Mouse (Mus musculus): Measurements from ENCODE around the gene Selenot.

Gene Selenot

DNA sequence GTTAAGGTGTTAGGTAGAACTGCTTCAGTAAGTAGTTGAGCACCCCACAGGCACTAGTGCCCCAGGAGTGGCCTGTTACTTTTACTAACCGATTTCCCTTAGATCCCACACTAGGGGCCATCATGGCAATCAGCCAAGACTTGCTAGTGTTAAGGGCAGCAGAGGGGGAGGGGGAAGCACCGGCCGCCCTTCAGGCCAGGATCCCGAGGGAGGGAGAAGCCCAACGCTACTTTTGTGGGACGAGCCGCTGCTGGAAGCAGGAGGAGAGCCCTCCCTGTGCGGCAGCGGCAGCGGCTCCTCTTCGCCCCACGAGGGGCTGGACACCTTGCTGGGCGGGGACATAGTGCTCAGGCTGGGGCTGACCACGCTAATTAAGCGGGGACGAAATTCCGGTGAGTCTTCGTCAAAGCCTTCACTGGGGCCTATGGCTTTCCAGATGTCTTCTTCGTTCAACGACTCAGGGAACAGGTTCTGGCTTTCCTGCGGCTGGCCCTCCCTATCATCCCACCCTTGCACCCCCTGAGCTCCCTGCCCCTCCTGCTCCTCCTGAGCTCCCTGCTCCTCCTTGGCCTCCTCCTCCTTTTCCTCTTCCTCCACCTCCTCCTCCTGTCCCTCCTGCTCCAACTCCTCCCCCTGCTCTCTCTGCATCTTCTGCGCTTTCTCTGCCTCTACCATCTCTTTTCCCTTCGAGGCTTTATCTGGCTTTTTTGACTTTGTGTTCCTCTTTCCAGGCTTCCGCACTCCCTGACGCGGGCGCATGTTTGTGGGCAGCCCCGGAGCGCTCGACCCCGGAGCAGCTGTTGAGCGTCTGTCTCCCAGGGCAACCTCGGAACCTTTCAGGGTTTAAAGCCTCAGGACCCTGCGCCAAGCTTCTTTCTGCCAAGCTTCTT lies 60.2 kb downstream of the Selenot start, which contains the start of gene Erich6:
Gene Erich6, minus strand, starts transcription at position 802 of the 890 bp plus-strand sequence.
- in situ Hi-C loops (cut with MboI, MseI), result no loop called here

Data from T-helper 1 cell (primary cell).